Mouse (Mus musculus) G1E-ER4 (cell line): ENCODE measurements around the gene Sost. TPM values are rescaled to one million over a fixed set of nuclear protein-coding genes. Genes with fewer than 3 reads are reported as not detected.

ENCODE experiments used
- GATA1 ChIP-seq: IDR thresholded peaks from one replicate; pipeline ENCODE4 v1.8.0; 2012; ENCODE audit warnings: low read length, inconsistent platforms
- polyA plus RNA-seq: library from polyadenylated mRNA; stranded (reverse); fragments of >175 nt; gene quantifications from 2 replicates; pipeline ENCODE4 v1.2.3, GENCODE M21; 2012

Gene Sost
- polyA plus RNA-seq, 1 experiment: not detected

GRCm38 (mm10) chr11:101926951-101927589 lies 39.7 kb downstream of the Sost start:
- TF ChIP-seq GATA1: no peak

GRCm38 (mm10) chr11:101925636-101926035 lies 41.2 kb downstream of the Sost start:
- no peak for TF ChIP-seq GATA1

GRCm38 (mm10) chr11:101924441-101924976 lies 42.3 kb downstream of the Sost start:
- no peak for TF ChIP-seq GATA1

- TF ChIP-seq GATA1: no peak
These were observed 42.8 kb downstream of the Sost start for GRCm38 (mm10) chr11:101923988-101924387.

- TF ChIP-seq GATA1: no peak
These were observed 45.4 kb downstream of the Sost start for GRCm38 (mm10) chr11:101921361-101921952.

GRCm38 (mm10) chr11:101919660-101920059 lies 47.2 kb downstream of the Sost start:
- no peak for TF ChIP-seq GATA1

GRCm38 (mm10) chr11:101918609-101919008 lies 48.2 kb downstream of the Sost start:
- no peak for TF ChIP-seq GATA1

- TF ChIP-seq GATA1: no peak
These were observed 50.0 kb downstream of the Sost start for GRCm38 (mm10) chr11:101916772-101917171.

GRCm38 (mm10) chr11:101913591-101913990 lies 53.2 kb downstream of the Sost start:
- no peak for TF ChIP-seq GATA1

Other genes starting within 250 kb of the Sost start
- 13.6 and 15.9 TPM in 2 replicates for gene Dhx8, start 234.1 kb downstream of the Sost start, polyA plus RNA-seq
- gene Etv4, start 181.6 kb downstream of the Sost start, polyA plus RNA-seq: 2.7 and 3.6 TPM in 2 replicates
- not detected in 2 replicates for gene Meox1, start 72.6 kb downstream of the Sost start, polyA plus RNA-seq
- gene Cfap97d1, start 17.3 kb upstream of the Sost start, polyA plus RNA-seq: not detected in 2 replicates
- not detected in 2 replicates for gene Dusp3, start 20.0 kb upstream of the Sost start, polyA plus RNA-seq
- not detected in 2 replicates for gene Mpp3, start 61.4 kb upstream of the Sost start, polyA plus RNA-seq
- gene Cd300lg, start 74.5 kb upstream of the Sost start, polyA plus RNA-seq: not detected in 2 replicates
- 17.3 and 17.7 TPM in 2 replicates for gene Mpp2, start 121.5 kb upstream of the Sost start, polyA plus RNA-seq
- not detected in 2 replicates for gene Ppy, start 134.3 kb upstream of the Sost start, polyA plus RNA-seq
- gene Pyy, start 140.8 kb upstream of the Sost start, polyA plus RNA-seq: not detected in 2 replicates
- not detected in 2 replicates for gene Nags, start 178.5 kb upstream of the Sost start, polyA plus RNA-seq
- 13.0 and 14.8 TPM in 2 replicates for gene Tmem101, start 189.4 kb upstream of the Sost start, polyA plus RNA-seq
- gene Lsm12, start 218.3 kb upstream of the Sost start, polyA plus RNA-seq: 106 and 164 TPM in 2 replicates
- 21.2 and 21.5 TPM in 2 replicates for gene G6pc3, start 222.6 kb upstream of the Sost start, polyA plus RNA-seq